ENCODE assay signal across 10 mouse cellular contexts in the genomic region with DNA sequence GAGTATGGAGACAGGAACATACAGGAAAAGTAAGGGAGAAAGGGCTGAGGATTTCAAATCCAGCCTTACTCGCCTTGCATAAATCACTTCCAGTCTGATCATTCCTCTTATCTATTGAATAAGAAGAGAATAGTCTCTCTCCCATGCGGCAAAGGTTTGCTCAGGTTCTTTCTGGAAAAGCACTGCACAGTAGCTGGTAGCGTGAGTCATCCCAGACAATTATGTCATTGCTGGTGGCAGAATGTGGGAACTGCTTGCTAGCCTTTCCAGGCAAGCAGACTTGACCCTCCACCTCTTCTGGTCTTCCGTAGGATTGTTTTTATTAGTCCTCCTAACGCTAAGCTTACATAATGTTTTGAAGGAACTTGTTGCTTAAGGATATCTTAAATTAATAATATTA.
DNase-seq lines count a peak whose midpoint lies in the region; ATAC-seq and TF ChIP-seq lines count a peak whose summit lies in the region.
"Had no signal": no experiment of that assay in that cellular context is flagged by ENCODE, and none has a peak within 500 bp of the region (broad histone marks: within the 10 kb centered on the region; RNA-seq: fewer than 3 reads in every experiment).

No protein-coding gene starts in this region.

- peak; percentile 12 for DNase-seq in hindbrain, postnatal 0 days (ENCODE audit: low spot score)
- peak; percentile 20 for DNase-seq in ZHBTc4 (ENCODE audit: low read depth, low spot score)
- peak; percentile 45 to 55 for DNase-seq in cerebellum, postnatal 36 days
- DNase-seq in yolk sac, embryonic 10.5 days (ENCODE audit: low spot score), result no peak
- DNase-seq in frontal cortex, postnatal 25 days (ENCODE audit: low spot score in 2 of 2), result no peak

- H3K9ac ChIP-seq in hindbrain, postnatal 0 days (replicated peaks; ENCODE audit: low read length), result no peak overlapping the region
- no peak overlapping the region for H3K9ac ChIP-seq in hindbrain, embryonic 16.5 days (ENCODE audit: low read depth, low read length)
- no peak overlapping the region for H3K9ac ChIP-seq in intestine, postnatal 0 days (ENCODE audit: low read depth, low read length)
- no peak overlapping the region for H3K9ac ChIP-seq in stomach, embryonic 14.5 days (replicated peaks; ENCODE audit: low read depth, low read length)

- peak; percentile 12; the same call in 1 of the 2 replicates for TF ChIP-seq CTCF in hindbrain, postnatal 0 days (IDR thresholded peaks at IDR 0.05; ENCODE audit: low read depth)
- no peak for TF ChIP-seq CTCF in intestine, postnatal 0 days (IDR thresholded peaks at IDR 0.05; ENCODE audit: low read depth)

- H3K4me3 ChIP-seq in hindbrain, postnatal 0 days (ENCODE audit: low read length), result no peak overlapping the region
- no peak overlapping the region for H3K4me3 ChIP-seq in hindbrain, embryonic 16.5 days (ENCODE audit: low read length)
- no peak overlapping the region for H3K4me3 ChIP-seq in intestine, postnatal 0 days (ENCODE audit: low read depth, low read length)
- no peak overlapping the region for H3K4me3 ChIP-seq in stomach, embryonic 14.5 days (ENCODE audit: low read depth, low read length)
- H3K4me3 ChIP-seq: erythroblast, embryonic 14.5 days had no signal

- no peak for ATAC-seq in hindbrain, postnatal 0 days
- no peak for ATAC-seq in hindbrain, embryonic 16.5 days
- no peak for ATAC-seq in intestine, postnatal 0 days
- ATAC-seq in stomach, embryonic 14.5 days (ENCODE audit: insufficient number of reproducible peaks, insufficient read depth, low FRiP score, low read depth), result no peak

- no peak overlapping the region for H3K4me2 ChIP-seq in hindbrain, postnatal 0 days (ENCODE audit: low read depth, low read length)
- no peak overlapping the region for H3K4me2 ChIP-seq in hindbrain, embryonic 16.5 days (ENCODE audit: low read length)
- H3K4me2 ChIP-seq in intestine, postnatal 0 days (replicated peaks; ENCODE audit: low read depth), result peak overlapping the region; percentile 54; the same call in 1 of the 2 replicates
- no peak overlapping the region for H3K4me2 ChIP-seq in stomach, embryonic 14.5 days (replicated peaks; ENCODE audit: low read depth, low read length)

- H3K27ac ChIP-seq in hindbrain, postnatal 0 days, result no peak overlapping the region
- no peak overlapping the region for H3K27ac ChIP-seq in hindbrain, embryonic 16.5 days (ENCODE audit: low read depth, low read length)
- no peak overlapping the region for H3K27ac ChIP-seq in intestine, postnatal 0 days (ENCODE audit: low read depth, low read length)
- peak overlapping the region; percentile 35; the same call in 1 of the 2 replicates for H3K27ac ChIP-seq in stomach, embryonic 14.5 days (ENCODE audit: low read length)

- H3K36me3 ChIP-seq in hindbrain, postnatal 0 days (ENCODE audit: insufficient read depth, low read length), result no peaks in the 10 kb centered on the region
- no peaks in the 10 kb centered on the region for H3K36me3 ChIP-seq in hindbrain, embryonic 16.5 days (ENCODE audit: control insufficient read depth, insufficient read depth, low read length)
- no peaks in the 10 kb centered on the region for H3K36me3 ChIP-seq in intestine, postnatal 0 days (ENCODE audit: control insufficient read depth, insufficient read depth)
- H3K36me3 ChIP-seq in stomach, embryonic 14.5 days (ENCODE audit: control insufficient read depth, insufficient read depth, low read length), result no peaks in the 10 kb centered on the region
- H3K36me3 ChIP-seq: G1E had no signal

- H3K4me1 ChIP-seq in hindbrain, postnatal 0 days (ENCODE audit: insufficient read depth, low read length), result peaks cover 6% of the 10 kb centered on the region; the same call in 1 of the 2 replicates
- peaks cover 5% of the 10 kb centered on the region for H3K4me1 ChIP-seq in hindbrain, embryonic 16.5 days (ENCODE audit: control insufficient read depth, insufficient read depth, low read depth, low read length)
- no peaks in the 10 kb centered on the region; the same call in 1 of the 2 replicates for H3K4me1 ChIP-seq in intestine, postnatal 0 days (replicated peaks; ENCODE audit: control insufficient read depth, insufficient read depth, low read length)
- peaks cover 5% of the 10 kb centered on the region; the same call in 1 of the 2 replicates for H3K4me1 ChIP-seq in stomach, embryonic 14.5 days (ENCODE audit: control insufficient read depth, insufficient read depth, low read length)

- 58% methylated on average over 5 of the region's 5 CpGs for WGBS in hindbrain, postnatal 0 days
- WGBS in hindbrain, embryonic 16.5 days, result 54% methylated on average over 5 of the region's 5 CpGs
- 27% methylated on average over 5 of the region's 5 CpGs for WGBS in intestine, postnatal 0 days
- 34% methylated on average over 5 of the region's 5 CpGs for WGBS in stomach, embryonic 14.5 days

- no peaks in the 10 kb centered on the region for H3K27me3 ChIP-seq in hindbrain, postnatal 0 days (ENCODE audit: insufficient read depth, low read length)
- H3K27me3 ChIP-seq in hindbrain, embryonic 16.5 days (replicated peaks; ENCODE audit: control insufficient read depth, insufficient read depth, low read length), result no peaks in the 10 kb centered on the region
- H3K27me3 ChIP-seq in intestine, postnatal 0 days (replicated peaks; ENCODE audit: control insufficient read depth, insufficient read depth, low read length), result no peaks in the 10 kb centered on the region
- no peaks in the 10 kb centered on the region for H3K27me3 ChIP-seq in stomach, embryonic 14.5 days (ENCODE audit: control insufficient read depth, insufficient read depth, low read length)

- no peaks in the 10 kb centered on the region for H3K9me3 ChIP-seq in hindbrain, postnatal 0 days (ENCODE audit: low read length)
- no peaks in the 10 kb centered on the region for H3K9me3 ChIP-seq in hindbrain, embryonic 16.5 days (ENCODE audit: control insufficient read depth, low read length)
- H3K9me3 ChIP-seq in intestine, postnatal 0 days (ENCODE audit: control insufficient read depth), result no peaks in the 10 kb centered on the region
- peaks cover 2% of the 10 kb centered on the region; the same call in 1 of the 2 replicates for H3K9me3 ChIP-seq in stomach, embryonic 14.5 days (ENCODE audit: control insufficient read depth, low read depth, low read length)

Comparison
In these comparisons a context has a peak if more than half of its experiments do, and no peak if none do; other contexts are left out.
1. DNase-seq: peak in hindbrain, postnatal 0 days (single experiment), ZHBTc4 (single experiment) and cerebellum, postnatal 36 days (2 of 2); none in yolk sac, embryonic 10.5 days (single experiment) and frontal cortex, postnatal 25 days (0 of 2).